Mouse (Mus musculus): ENCODE measurements at regions not wholly inside any gene's neighbourhood (a gene's known extent, or its start where the extent isn't known, plus 50 kb on each side); places are given as distances from the start of the nearest gene placed in this dataset.

DNA sequence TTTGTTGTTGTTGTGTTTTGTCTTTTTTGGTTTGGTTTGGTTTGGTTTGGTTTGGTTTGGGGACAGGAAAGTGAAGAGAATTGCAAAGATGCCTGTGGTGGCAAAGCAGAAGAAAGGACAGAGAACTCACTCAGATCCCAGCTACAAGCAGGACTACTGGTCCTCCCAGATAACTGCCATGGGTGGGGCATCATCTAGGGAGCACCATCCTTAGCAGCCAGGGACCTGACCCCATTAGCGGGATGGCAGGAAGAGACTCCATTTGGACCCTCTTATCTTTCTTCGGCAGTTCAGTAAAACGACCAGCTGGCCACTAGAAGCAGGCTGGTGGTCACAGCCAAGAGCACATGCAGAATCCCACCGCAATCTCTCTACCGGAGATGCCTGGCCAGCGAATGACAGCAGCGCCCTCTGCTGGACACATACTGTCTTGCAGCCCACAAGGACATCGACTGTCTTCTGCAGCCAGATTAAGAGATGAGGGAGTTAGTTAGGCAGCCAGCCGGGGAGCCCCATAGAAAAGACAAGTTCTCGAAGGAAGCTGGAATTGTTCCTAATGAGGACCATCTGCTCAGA is 119.8 kb downstream of the Gm9195 start:
- DNase-seq (ENCODE audit: low spot score in 2 of 2) = peak; percentile 93 to 96

DNA sequence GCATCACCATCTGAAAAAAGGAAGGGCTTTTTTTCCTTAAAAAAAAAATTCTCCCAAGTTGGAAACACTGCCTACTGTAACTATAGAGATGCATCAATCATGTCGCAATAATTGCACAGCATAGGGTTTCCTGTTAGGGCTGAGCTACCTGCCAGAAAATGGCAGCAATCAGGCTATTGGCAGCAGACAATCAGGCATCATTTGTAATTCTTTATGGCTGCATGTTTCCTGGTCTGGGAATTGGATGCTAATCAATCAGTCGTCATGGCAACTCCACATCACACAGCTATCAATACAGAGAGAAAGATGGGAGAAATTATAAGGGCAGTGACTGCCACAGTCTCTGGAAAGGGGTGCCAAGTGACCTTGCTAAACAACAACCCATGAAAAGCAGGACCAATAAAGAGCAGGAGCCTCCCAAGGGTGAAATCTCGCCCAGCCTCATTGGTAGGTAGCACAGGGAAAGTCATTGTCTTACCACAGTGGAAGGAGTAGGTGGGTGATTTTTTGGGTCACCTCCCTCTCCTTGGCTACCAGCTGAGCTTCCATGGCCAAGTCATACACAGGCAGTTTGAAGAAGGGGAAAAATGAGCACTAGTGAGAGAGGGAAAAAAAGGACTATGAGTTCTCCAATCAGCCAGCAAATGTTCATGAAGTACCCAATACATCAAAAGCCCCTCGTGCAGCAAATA is 130.7 kb downstream of the Gm9195 start:
- no peak for DNase-seq (ENCODE audit: low spot score in 2 of 2)

DNA sequence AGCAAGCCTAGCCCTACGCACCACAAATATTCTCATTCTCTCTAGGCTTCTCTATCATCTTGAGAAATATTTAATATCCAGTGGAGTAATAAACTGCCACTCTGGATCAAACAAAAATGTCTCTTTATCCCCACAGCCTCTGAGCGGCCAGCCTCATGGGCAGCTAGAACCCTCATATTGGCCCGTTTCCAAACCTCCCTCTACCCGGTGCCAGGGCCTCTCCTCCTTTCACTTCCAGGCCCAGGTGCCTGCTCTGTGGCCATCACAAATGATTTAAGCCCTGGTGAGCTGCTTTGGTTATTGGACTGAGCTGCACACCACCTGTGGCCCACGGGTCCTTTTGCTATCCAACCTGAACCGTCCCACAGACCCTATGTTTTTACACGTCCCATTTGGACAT is 131.5 kb downstream of the Gm9195 start:
- DNase-seq (ENCODE audit: low spot score in 2 of 2) = peak in 1 of 2 experiments; percentile 30

DNA sequence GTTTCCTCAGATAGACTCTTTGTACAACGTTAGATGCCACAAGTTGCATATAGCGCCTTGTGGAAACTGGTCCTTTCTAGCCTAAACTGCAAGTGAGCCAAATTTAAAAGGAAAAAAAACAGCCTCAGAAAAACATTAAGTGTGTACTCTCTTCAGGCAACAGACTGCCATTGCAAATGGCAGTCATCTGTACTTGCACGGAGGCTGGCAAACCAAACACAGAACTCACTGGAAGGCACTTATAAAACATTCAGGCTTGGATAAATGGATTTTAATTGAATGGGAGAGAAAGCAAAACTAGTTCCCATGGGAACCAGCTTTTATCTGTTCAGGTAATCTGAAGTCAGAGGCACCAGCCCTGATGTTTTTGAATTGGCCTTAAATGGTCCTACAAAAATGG is 133.7 kb downstream of the Gm9195 start:
- no peak for DNase-seq (ENCODE audit: low spot score in 2 of 2)

DNA sequence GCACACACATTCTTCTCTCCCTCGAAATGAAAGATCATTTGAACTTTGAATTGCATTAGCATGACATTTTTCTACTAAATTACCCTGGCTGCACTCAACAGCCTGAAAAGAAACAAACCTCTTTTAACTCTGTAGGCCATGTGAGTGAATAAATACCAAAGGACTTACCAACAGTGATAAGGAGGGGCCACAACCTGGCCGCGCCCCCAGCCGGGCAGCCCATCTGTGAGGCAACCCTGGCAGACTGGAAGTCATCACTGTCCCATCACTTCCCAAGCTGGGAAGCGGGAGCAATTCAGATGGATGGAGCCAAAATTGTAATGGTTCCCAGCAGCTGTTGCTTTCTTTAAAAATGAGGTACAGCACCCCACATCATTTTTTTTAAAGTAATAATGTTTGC is 149.5 kb downstream of the Gm9195 start:
- no peak for DNase-seq (ENCODE audit: low spot score in 2 of 2)

DNA sequence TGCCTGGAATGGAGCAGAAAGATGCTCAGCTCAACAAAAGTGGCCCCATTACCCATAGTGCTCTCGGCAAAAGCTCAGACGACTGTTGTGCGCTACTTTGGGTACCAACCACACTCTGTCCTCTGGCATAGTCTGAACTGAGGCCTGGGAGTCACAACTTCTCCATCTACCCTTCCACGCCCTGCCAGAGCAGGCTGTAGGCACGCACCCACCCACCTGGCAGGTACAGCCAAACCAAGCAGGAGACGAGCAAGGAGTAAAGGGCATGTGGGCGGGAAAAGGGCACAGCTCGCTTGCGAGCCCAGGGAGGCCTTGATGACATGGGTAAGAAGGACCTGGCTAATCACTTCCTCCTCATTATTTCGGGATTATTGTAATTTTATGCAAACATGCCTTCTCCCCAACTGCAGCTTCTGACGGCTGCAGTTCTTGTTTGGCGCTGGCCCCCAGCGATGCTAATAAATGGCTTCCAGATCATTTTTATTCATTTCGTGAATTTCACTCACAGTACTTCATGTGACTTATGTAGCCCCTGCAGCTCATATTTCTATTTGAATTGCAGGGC is 150.0 kb downstream of the Gm9195 start:
- DNase-seq (ENCODE audit: low spot score in 2 of 2) = no peak

DNA sequence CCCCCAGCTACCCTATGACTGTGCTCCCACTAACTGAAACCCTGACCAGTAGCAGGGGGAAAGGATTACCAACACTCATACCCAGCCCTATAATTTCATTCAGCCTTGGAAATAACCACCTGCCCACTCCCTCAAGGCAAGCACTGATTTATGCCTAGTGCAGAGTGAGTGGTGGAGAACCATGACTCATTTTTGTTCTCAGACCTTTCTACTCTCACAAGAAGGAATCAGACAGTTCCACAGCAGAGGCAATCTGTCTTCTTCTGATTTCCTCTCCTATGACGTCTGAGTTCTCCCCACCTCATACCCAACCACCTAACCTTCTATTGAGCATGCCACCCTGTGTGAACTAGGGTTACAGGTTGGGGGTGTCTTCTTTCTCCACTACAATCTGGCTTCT is 153.6 kb downstream of the Gm9195 start:
- DNase-seq (ENCODE audit: low spot score in 2 of 2) = no peak

DNA sequence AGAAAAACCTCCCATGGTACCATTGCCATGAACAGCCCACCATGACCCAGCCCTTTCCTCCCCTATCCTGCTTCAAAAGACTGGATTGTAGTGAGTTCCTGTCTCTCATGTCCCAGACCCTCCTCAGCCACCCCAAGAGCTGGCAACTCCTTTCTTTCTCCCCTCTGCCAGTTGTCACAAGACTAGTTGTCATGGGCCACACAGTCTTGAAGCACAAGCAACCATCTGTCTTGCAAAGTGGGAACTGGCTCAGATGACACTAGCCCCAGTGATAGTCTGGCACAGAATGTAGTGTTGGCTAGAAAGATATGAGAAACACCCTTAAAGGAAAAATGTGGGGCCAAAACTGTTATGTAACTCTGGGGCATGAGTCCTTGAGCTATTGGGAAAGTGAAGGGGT is 187.8 kb downstream of the Gm9195 start:
- DNase-seq (ENCODE audit: low spot score in 2 of 2) = peak in 1 of 2 experiments; percentile 6

DNA sequence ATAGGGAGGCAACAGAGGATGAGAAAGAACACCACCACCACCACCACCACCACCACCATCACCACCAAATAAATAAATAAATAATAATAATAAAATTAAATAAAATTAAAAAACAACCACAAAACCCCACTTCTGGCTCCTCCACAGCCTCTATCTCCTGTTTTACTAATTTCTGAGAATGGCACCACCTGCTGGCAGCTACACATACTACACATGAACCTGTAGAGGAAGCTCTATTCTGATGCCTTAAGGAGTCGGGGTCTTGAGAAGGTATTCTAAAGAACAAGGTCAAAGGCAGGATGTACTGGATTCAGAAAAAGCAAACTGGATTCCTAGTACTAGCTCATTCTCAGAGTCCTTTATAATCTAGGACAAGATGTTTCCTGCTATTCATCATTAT is 191.6 kb downstream of the Gm9195 start:
- DNase-seq (ENCODE audit: low spot score in 2 of 2) = peak; percentile 26 to 45

DNA sequence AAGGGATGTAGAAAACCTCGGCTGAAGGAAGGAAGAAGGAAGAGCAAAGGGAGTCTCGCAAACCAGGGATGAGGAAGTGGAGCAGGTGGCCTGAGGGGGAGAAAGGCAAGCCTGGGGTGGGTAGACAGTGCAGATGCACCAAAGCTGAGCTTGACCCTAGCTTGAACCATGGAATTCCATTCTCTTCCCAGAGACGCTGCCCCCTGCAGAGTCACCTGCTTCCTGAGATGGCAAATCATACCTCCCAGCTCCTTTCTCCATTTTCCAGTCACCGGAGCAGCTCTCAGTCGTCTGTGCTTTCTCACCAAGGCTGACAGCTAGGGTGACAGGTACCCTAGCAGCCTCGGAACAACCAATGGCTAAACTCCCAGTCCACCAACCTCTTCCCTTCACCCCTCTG is 197.0 kb downstream of the Gm9195 start:
- DNase-seq (ENCODE audit: low spot score in 2 of 2) = no peak

DNA sequence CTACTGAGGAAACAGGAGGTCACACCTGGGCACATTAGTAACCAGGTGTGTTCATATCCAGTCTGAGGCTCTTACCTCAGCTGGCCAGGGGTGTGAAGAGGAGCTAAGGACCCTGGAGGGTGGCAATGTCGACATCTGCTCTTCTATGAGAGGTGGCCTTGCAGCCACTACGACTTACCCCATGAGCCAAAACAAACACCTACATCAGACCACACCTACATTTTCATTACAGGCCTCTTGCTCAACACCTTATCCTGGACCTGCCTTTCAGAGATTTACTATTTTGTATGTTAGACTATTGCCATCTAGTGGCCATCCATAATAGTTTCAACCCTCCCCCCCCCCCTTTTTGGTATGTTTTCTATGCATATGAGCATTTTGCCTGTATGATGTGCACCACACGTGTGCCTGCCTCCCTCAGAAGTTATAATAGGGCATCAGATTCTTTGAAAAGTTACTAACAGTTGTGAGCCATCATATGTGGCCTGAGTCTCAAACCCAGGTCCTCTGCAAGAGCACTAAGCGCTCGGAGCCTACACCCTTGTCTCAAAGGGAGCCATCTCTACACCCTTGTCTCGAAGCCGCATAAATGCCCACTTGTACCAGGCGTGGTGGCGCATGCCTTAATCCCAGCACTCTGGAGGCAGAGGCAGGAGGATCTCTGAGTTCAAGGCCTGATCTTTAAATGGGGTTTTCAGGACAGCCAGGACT is 197.8 kb downstream of the Gm9195 start:
- DNase-seq (ENCODE audit: low spot score in 2 of 2) = no peak

DNA sequence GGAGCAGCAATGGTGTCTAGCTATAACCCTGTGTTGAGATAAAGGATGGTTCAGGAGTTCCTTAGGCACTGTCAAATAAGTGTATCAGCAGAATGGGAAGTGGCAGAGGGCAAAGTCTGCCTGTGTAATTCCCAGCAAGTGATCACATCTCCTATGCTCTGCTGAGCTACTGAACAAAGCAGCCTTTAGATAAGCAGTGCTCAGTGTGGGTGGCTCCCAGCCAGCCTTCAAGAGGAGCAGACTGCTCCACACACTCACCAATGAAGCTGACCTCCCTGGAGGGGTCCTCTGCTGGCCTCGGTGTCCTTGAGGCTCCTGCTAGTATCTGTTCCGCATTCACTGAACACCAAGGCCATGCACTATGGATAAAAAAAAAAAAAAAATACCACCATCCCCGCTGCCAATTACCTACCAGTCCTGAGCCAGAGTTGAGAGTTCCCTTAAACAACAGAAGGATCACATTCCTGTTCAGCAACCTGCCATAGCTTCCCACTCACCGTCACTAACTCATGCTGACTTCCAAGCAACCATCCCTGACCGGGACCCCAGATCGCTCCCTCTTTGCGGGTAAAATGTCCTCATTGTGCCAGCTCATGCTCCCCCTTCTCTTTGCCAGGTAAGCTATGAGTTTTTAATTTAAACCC is 198.9 kb downstream of the Gm9195 start:
- peak in 1 of 2 experiments; percentile 21 for DNase-seq (ENCODE audit: low spot score in 2 of 2)

DNA sequence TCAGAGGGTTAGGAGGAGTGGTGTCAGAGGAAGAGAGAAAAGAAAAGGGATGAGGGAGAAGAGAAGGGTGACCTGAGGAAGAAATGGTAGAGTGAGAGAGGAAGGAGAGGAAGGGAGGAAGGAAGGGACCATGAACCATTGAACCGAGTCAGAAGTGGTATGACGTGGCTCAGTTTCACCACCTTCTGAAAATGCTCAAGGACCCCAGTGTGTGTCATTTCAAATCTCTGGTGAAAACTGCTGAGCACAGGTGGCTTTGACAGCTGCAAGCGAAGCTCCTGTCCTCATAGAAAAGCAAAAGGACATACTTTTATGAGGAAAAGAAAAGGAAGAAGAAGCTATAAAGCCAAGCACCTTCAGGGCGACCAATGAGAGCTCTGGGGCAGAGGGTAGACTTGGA is 214.3 kb downstream of the Gm9195 start:
- DNase-seq (ENCODE audit: low spot score in 2 of 2) = no peak

DNA sequence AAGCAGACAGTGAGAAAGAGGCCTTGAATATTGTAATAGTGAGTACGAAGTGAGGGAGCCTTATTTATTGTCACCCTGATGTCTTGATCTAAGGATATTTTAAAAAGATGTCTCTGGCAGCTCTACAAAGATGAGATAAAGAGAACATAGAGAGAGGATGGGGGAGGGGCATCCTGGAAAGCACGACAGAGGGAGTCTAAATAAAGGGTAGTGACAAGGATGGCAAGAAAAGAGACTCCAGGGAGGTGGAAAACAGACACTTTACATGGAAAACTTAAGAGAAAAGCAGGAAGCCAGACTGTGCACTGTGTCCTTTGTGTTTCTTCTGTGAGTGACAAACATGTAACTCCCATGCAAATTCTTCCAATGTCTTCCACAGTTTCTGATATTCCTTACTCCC is 232.4 kb downstream of the Gm9195 start:
- no peak for DNase-seq (ENCODE audit: low spot score in 2 of 2)

DNA sequence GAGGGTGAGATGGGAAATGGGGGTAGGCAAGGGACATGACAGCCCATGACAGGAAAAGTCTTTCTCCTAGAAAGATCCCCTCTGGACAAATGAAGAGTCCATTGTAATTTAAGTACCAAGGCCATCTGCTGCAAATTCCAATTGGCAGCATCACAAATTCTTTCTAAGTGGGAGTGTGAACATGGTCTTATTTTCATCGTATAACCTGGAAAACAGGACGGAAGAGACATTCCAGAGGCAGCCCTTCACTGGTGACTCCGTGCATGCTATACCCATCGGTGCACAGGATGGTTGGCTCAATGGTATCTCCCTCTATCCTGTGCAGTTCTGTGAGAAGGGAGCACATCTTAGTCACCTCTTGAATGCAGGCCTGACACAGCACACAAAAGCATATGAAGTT is 249.8 kb downstream of the Gm9195 start:
- no peak for DNase-seq (ENCODE audit: low spot score in 2 of 2)

DNA sequence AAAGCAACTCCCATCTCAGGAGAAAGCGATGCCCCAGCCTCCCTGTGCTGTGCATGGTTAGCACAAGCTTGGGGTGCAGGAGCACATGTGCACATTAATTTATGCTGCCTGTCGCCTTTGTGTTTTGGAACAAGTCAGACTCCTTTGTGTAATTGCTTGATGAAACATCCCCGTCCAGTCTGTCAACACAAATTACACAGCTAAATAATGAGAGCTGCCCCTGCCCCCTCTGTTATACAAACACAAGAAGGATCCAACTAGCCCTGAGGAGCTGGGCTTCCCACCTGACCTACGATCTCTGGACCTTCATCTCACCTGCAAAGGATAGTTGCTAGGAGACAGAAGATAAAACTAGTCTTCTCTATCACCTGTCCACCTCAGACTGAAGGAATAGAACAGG is 251.4 kb downstream of the Gm9195 start:
- DNase-seq (ENCODE audit: low spot score in 2 of 2) = peak in 1 of 2 experiments; percentile 4

DNA sequence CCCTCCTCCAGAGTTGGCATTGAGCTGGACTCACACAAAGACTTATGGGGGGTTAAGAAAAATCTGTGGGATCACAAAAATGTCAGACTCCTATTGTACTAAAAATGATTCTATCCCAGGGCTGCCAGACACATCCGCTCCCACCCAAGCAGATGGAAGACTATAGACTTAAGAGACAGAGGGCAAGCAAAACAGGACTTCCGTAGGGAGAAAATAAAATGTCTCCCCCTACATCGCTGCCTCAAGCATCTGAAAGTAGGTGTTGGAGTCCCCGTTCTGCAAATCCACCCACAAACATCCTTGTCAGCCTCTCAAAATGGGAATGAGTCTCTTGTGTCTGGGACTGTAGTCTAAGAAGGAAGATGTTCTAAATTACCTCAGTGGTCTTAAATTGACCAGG is 253.3 kb downstream of the Gm9195 start:
- no peak for DNase-seq (ENCODE audit: low spot score in 2 of 2)

DNA sequence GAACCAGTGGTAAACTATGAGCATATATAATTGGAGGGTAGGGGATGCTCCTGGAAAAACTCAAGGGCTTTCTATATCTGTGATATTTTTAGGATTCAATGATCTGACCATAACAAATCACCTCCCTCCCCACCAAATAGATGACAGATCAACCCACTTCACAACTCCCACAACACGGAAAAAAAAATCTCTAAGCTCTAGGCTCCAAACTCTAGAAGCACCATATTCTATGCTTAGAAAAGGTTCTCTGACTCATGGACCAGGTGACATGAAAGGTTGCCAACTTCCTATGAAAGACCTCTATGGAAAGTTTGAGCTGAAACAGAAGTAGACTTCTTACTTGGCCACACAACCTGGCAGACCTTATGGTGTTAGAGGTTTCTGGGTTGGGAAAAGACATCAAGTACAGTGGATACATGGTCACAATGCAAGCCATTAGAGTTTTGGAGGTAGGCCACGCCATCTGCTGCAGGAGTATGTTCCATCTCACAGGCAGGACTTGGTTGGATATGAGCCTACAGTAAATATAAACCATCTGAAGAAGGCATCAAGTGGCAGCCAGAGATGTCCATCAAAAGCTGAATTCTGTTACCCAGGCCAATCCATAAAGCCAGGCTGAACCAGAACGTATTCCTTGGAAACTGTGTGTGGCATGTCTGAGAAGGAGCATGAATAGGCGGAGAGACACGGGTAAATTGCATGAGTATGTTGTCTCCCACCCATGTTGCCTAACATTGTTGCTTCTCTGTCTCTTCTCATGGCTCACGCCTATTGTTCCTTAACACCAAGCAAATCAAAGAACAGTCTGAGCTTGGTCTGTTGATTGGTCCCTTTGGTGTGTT is 257.2 kb downstream of the Gm9195 start:
- DNase-seq (ENCODE audit: low spot score in 2 of 2) = no peak

DNA sequence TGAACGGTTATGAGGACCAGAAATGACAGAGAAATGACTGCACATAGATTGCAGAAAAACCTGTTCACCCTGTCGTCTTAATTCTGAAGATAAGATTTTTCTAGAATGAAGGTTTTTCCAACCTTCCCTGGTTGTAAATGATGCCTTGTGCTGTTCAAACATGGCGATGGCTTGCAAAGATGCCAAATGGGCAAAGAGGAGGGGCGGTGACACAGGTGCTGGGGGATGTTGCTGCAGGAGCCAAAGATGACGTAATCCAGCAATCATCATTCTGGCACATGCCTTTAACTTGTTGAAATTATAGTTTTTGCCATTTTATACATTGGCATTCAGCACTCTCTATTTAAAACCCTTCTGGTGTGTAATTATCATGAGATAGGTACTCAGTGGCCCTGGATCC is 263.8 kb downstream of the Gm9195 start:
- DNase-seq (ENCODE audit: low spot score in 2 of 2) = peak in 1 of 2 experiments; percentile 20

DNA sequence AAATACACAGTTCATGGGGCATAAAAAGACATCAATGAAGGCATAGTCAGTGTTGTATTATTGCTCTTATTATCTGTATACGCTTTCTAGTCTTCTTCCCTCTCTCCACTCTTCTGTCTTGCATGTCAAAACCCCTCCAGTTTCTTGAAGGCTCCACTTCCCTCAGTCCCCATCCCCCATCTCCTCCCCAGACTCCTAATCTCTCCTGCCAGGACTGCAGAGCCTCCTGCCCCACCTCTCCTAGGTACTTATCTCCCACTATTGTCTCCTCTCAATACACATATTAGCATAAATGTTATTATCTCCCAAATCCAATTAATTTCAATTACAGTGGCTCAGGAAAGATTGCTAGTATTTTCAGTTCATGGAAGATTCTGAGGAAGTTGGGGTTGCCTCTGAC is 264.2 kb downstream of the Gm9195 start:
- DNase-seq (ENCODE audit: low spot score in 2 of 2) = no peak

DNA sequence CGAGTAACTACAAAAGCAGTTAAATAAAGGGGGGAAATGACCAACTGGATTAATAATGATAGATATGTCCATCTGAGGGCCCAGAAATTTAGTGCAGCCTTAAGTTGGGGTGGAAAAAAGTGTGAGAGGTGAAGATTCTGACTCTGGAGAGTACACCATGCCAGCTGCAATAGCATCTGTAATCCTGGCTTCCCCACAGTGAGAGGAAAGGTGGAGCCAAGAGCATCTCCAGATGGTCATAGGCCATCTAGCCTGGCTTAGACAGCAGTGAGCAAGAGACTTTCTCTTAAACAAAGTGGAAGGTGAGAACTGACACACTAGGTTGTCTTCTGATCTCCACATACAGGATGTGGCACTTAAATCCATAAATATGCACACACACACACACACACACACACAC is 264.7 kb downstream of the Gm9195 start:
- no peak for DNase-seq (ENCODE audit: low spot score in 2 of 2)

All from cerebellum, postnatal 4 days (tissue).